Mouse (Mus musculus): ENCODE measurements around the gene Hpcal4. TPM values are rescaled to one million over a fixed set of nuclear protein-coding genes. Genes with fewer than 3 reads are reported as not detected.

The Hpcal4 gene
- polyA plus RNA-seq, 1 experiment from 2014 or later = 0.38 TPM

Other genes starting within 250 kb of the Hpcal4 start
- 22.8 and 27.2 TPM in 2 replicates for gene Mfsd2a, start 222.0 kb upstream of the Hpcal4 start, polyA plus RNA-seq (2014; fragmentation: Nextera tagmentation; extraction: Ambion mirVana)
- gene Mycl, start 187.6 kb upstream of the Hpcal4 start, polyA plus RNA-seq (2014; fragmentation: Nextera tagmentation; extraction: Ambion mirVana) = 106 and 108 TPM in 2 replicates
- gene Trit1, start 166.6 kb upstream of the Hpcal4 start, polyA plus RNA-seq (2014; fragmentation: Nextera tagmentation; extraction: Ambion mirVana) = 26.8 and 29.0 TPM in 2 replicates
- 0.15 and 0.30 TPM in 2 replicates for gene Bmp8b, start 78.1 kb upstream of the Hpcal4 start, polyA plus RNA-seq (2014; fragmentation: Nextera tagmentation; extraction: Ambion mirVana)
- gene Oxct2b, start 67.0 kb upstream of the Hpcal4 start, polyA plus RNA-seq (2014; fragmentation: Nextera tagmentation; extraction: Ambion mirVana) = 0.18 TPM in 1 of 2 replicates, not detected in the other
- gene Ppie, start 43.3 kb upstream of the Hpcal4 start, polyA plus RNA-seq (2014; fragmentation: Nextera tagmentation; extraction: Ambion mirVana) = 119 and 126 TPM in 2 replicates
- gene Nt5c1a, start 18.3 kb downstream of the Hpcal4 start, polyA plus RNA-seq (2014; fragmentation: Nextera tagmentation; extraction: Ambion mirVana) = not detected in 2 replicates
- 6.8 and 7.7 TPM in 2 replicates for gene Heyl, start 50.3 kb downstream of the Hpcal4 start, polyA plus RNA-seq (2014; fragmentation: Nextera tagmentation; extraction: Ambion mirVana)
- 29.6 and 40.4 TPM in 2 replicates for gene Pabpc4, start 79.1 kb downstream of the Hpcal4 start, polyA plus RNA-seq (2014; fragmentation: Nextera tagmentation; extraction: Ambion mirVana)
- gene Oxct2a, start 140.4 kb downstream of the Hpcal4 start, polyA plus RNA-seq (2014; fragmentation: Nextera tagmentation; extraction: Ambion mirVana) = not detected in 2 replicates
- gene Bmp8a, start 160.0 kb downstream of the Hpcal4 start, polyA plus RNA-seq (2014; fragmentation: Nextera tagmentation; extraction: Ambion mirVana) = 0.14 TPM in 1 of 2 replicates, not detected in the other